19 mouse cellular contexts compared by ENCODE assay signal in genomic region chr10:86044066-86044465, GRCm38 (mm10). TPM values are rescaled to one million over a fixed set of nuclear protein-coding genes. Genes with fewer than 3 reads are reported as not detected.
"Had no signal": no experiment of that assay in that cellular context is flagged by ENCODE, and none has a peak within 500 bp of the region (broad histone marks: within the 10 kb centered on the region; RNA-seq: fewer than 3 reads in every experiment).

No protein-coding gene starts in this region.

- H3K27me3 ChIP-seq: liver, embryonic 13.5 days had no signal

- H3K4me1 ChIP-seq: liver, embryonic 13.5 days had no signal

- H3K9me3 ChIP-seq: liver, embryonic 13.5 days had no signal

- H3K4me2 ChIP-seq: liver, embryonic 13.5 days; midbrain, embryonic 11.5 days had no signal

- DNase-seq: layer of hippocampus, postnatal 36 days; liver, embryonic 13.5 days; lung, adult 2 months; lung, postnatal 14 days; lung, postnatal 4 days; midbrain, embryonic 14.5 days; thymus, adult 18-20 months; thymus, postnatal 36 days had no signal

- H3K27ac ChIP-seq: left cerebral cortex, adult 2 months; liver, embryonic 13.5 days had no signal

- H3K4me3 ChIP-seq: left cerebral cortex, adult 2 months; liver, embryonic 13.5 days had no signal

- H3K9ac ChIP-seq: liver, embryonic 13.5 days had no signal

- ATAC-seq: inflammation-experienced regulatory T-cells, adult 6 months had no signal

RNA-seq across cellular contexts. Expression of gene Bpifc, which starts 32.4 kb away (rescaled TPM):
- total RNA-seq: layer of hippocampus, postnatal 10 days; left cerebral cortex, postnatal 10 days; liver, adult 2 months; megakaryocyte-erythroid progenitor cell, adult 5-6 weeks had no signal
- polyA plus RNA-seq: inflammation-experienced regulatory T-cells, adult 6 months; liver, adult 2 months; liver, embryonic 13.5 days; midbrain, embryonic 14.5 days; neural tube, embryonic 11.5 days; neural tube, embryonic 14.5 days; small intestine, adult 2 months; spleen, adult 2 months had no signal
